18 mouse cellular contexts compared by ENCODE assay signal in the genomic region with DNA sequence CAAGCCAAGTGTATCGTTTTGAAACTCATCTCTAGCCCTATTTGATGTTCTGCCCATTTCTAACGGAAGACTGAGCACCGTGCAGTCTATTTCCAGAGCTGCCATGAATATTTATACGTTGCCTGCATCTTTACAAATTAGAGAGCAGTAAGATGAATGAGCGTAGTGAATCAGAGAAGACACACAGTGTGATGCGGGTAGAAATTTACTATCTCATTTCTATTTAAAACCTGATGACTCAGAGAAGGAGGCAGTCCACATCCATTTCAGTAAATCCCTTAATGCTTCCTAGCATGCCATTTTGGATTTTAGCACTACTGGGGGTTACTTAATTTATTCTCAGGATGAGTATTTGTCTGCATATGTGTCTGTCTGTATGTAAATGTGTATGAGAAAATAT.
DNase-seq lines count a peak whose midpoint lies in the region; ATAC-seq and TF ChIP-seq lines count a peak whose summit lies in the region.
"Had no signal": no experiment of that assay in that cellular context is flagged by ENCODE, and none has a peak within 500 bp of the region (broad histone marks: within the 10 kb centered on the region; RNA-seq: fewer than 3 reads in every experiment).

No protein-coding gene starts in this region.

- no peak overlapping the region for H3K4me2 ChIP-seq in midbrain, embryonic 14.5 days (ENCODE audit: low read length)
- no peak overlapping the region for H3K4me2 ChIP-seq in hindbrain, embryonic 12.5 days (replicated peaks)
- no peak overlapping the region for H3K4me2 ChIP-seq in hindbrain, postnatal 0 days (ENCODE audit: low read depth, low read length)
- H3K4me2 ChIP-seq in neural tube, embryonic 14.5 days (ENCODE audit: low read depth, low read length), result no peak overlapping the region
- H3K4me2 ChIP-seq: limb, embryonic 15.5 days; liver, embryonic 15.5 days had no signal

- ATAC-seq in midbrain, embryonic 14.5 days (ENCODE audit: low FRiP score, low TSS enrichment), result peak; percentile 27; the same call in 1 of the 2 replicates
- peak; percentile 42 for ATAC-seq in hindbrain, embryonic 12.5 days (ENCODE audit: low FRiP score)
- no peak for ATAC-seq in hindbrain, postnatal 0 days
- ATAC-seq in neural tube, embryonic 14.5 days (ENCODE audit: low read depth), result peak; percentile 83
- no peak for ATAC-seq in erythroblast, adult 5-6 weeks (replicated peaks; ENCODE audit: low FRiP score, poor library complexity, severe bottlenecking)

- no peaks in the 10 kb centered on the region for H3K4me1 ChIP-seq in midbrain, embryonic 14.5 days (ENCODE audit: control insufficient read depth, insufficient read depth, low read length)
- H3K4me1 ChIP-seq in midbrain, embryonic 10.5 days, result no peaks in the 10 kb centered on the region
- no peaks in the 10 kb centered on the region for H3K4me1 ChIP-seq in hindbrain, embryonic 12.5 days
- H3K4me1 ChIP-seq in hindbrain, postnatal 0 days (ENCODE audit: insufficient read depth, low read length), result no peaks in the 10 kb centered on the region
- peaks cover 4% of the 10 kb centered on the region; the same call in 1 of the 2 replicates for H3K4me1 ChIP-seq in neural tube, embryonic 14.5 days (ENCODE audit: control insufficient read depth, insufficient read depth, low read length)
- H3K4me1 ChIP-seq: limb, embryonic 15.5 days; liver, embryonic 15.5 days had no signal

- peak; percentile 10 for DNase-seq in midbrain, embryonic 14.5 days
- DNase-seq in midbrain, embryonic 10.5 days (ENCODE audit: low spot score), result no peak
- DNase-seq in hindbrain, postnatal 0 days (ENCODE audit: low spot score), result peak; percentile 6
- DNase-seq in heart, adult 11 months, result no peak
- DNase-seq in kidney, postnatal 36 days, result no peak
- DNase-seq: adrenal gland, postnatal 10 days; cerebellum, adult 11-12 months; cerebellum, postnatal 14 days; gastrocnemius, postnatal 14 days; heart, adult 2 months; kidney, adult 11 months; spleen, adult 18-20 months; thymus, postnatal 36 days had no signal

- H3K27ac ChIP-seq in midbrain, embryonic 14.5 days (replicated peaks; ENCODE audit: low read depth, low read length), result no peak overlapping the region
- H3K27ac ChIP-seq in midbrain, embryonic 10.5 days (replicated peaks), result no peak overlapping the region
- H3K27ac ChIP-seq in hindbrain, embryonic 12.5 days, result no peak overlapping the region
- H3K27ac ChIP-seq in hindbrain, postnatal 0 days, result no peak overlapping the region
- H3K27ac ChIP-seq in neural tube, embryonic 14.5 days (ENCODE audit: low read depth, low read length), result no peak overlapping the region
- H3K27ac ChIP-seq: heart, adult 2 months; limb, embryonic 15.5 days; liver, embryonic 15.5 days had no signal

- H3K9ac ChIP-seq in midbrain, embryonic 14.5 days (replicated peaks; ENCODE audit: low read length), result no peak overlapping the region
- H3K9ac ChIP-seq in hindbrain, embryonic 12.5 days, result no peak overlapping the region
- H3K9ac ChIP-seq in hindbrain, postnatal 0 days (replicated peaks; ENCODE audit: low read length), result no peak overlapping the region
- no peak overlapping the region for H3K9ac ChIP-seq in neural tube, embryonic 14.5 days (replicated peaks; ENCODE audit: low read depth, low read length)
- H3K9ac ChIP-seq: limb, embryonic 15.5 days; liver, embryonic 15.5 days had no signal

- WGBS in midbrain, embryonic 14.5 days, result 65% methylated on average over 6 of the region's 6 CpGs
- WGBS in midbrain, embryonic 10.5 days, result 89% methylated on average over 6 of the region's 6 CpGs
- 64% methylated on average over 6 of the region's 6 CpGs for WGBS in hindbrain, embryonic 12.5 days
- 47% methylated on average over 6 of the region's 6 CpGs for WGBS in hindbrain, postnatal 0 days
- 30% methylated on average over 6 of the region's 6 CpGs for WGBS in neural tube, embryonic 14.5 days

- H3K36me3 ChIP-seq in midbrain, embryonic 14.5 days (ENCODE audit: control insufficient read depth, insufficient read depth, low read length), result no peaks in the 10 kb centered on the region
- no peaks in the 10 kb centered on the region for H3K36me3 ChIP-seq in midbrain, embryonic 10.5 days
- H3K36me3 ChIP-seq in hindbrain, embryonic 12.5 days, result no peaks in the 10 kb centered on the region
- no peaks in the 10 kb centered on the region for H3K36me3 ChIP-seq in hindbrain, postnatal 0 days (ENCODE audit: insufficient read depth, low read length)
- no peaks in the 10 kb centered on the region for H3K36me3 ChIP-seq in neural tube, embryonic 14.5 days (ENCODE audit: control insufficient read depth, insufficient read depth, low read length)
- H3K36me3 ChIP-seq: limb, embryonic 15.5 days; liver, embryonic 15.5 days had no signal

- no peaks in the 10 kb centered on the region for H3K9me3 ChIP-seq in midbrain, embryonic 14.5 days (ENCODE audit: control insufficient read depth, low read length)
- no peaks in the 10 kb centered on the region for H3K9me3 ChIP-seq in midbrain, embryonic 10.5 days (replicated peaks)
- no peaks in the 10 kb centered on the region for H3K9me3 ChIP-seq in hindbrain, embryonic 12.5 days (replicated peaks)
- H3K9me3 ChIP-seq in hindbrain, postnatal 0 days (ENCODE audit: low read length), result no peaks in the 10 kb centered on the region
- no peaks in the 10 kb centered on the region for H3K9me3 ChIP-seq in neural tube, embryonic 14.5 days (ENCODE audit: control insufficient read depth, low read length)
- H3K9me3 ChIP-seq: limb, embryonic 15.5 days; liver, embryonic 15.5 days had no signal

- H3K27me3 ChIP-seq in midbrain, embryonic 14.5 days (ENCODE audit: control insufficient read depth, insufficient read depth, low read length), result no peaks in the 10 kb centered on the region
- H3K27me3 ChIP-seq in midbrain, embryonic 10.5 days (ENCODE audit: low read depth, poor library complexity, severe bottlenecking), result no peaks in the 10 kb centered on the region
- H3K27me3 ChIP-seq in hindbrain, embryonic 12.5 days, result no peaks in the 10 kb centered on the region
- no peaks in the 10 kb centered on the region for H3K27me3 ChIP-seq in hindbrain, postnatal 0 days (ENCODE audit: insufficient read depth, low read length)
- H3K27me3 ChIP-seq in neural tube, embryonic 14.5 days (ENCODE audit: control insufficient read depth, insufficient read depth, low read length), result no peaks in the 10 kb centered on the region
- H3K27me3 ChIP-seq: limb, embryonic 15.5 days; liver, embryonic 15.5 days had no signal

- H3K4me3 ChIP-seq in midbrain, embryonic 14.5 days (replicated peaks; ENCODE audit: low read depth, low read length), result no peak overlapping the region
- no peak overlapping the region for H3K4me3 ChIP-seq in midbrain, embryonic 10.5 days
- H3K4me3 ChIP-seq in hindbrain, embryonic 12.5 days, result no peak overlapping the region
- no peak overlapping the region for H3K4me3 ChIP-seq in hindbrain, postnatal 0 days (ENCODE audit: low read length)
- no peak overlapping the region for H3K4me3 ChIP-seq in neural tube, embryonic 14.5 days (ENCODE audit: low read depth, low read length)
- H3K4me3 ChIP-seq: heart, adult 2 months; limb, embryonic 15.5 days; liver, embryonic 15.5 days had no signal

- no peak for TF ChIP-seq CTCF in hindbrain, postnatal 0 days (IDR thresholded peaks at IDR 0.05; ENCODE audit: low read depth)

Comparison
In these comparisons a context has a peak if more than half of its experiments do, and no peak if none do; other contexts are left out.
1. ATAC-seq: peak in midbrain, embryonic 14.5 days (single experiment), hindbrain, embryonic 12.5 days (single experiment) and neural tube, embryonic 14.5 days (single experiment); none in hindbrain, postnatal 0 days (single experiment) and erythroblast, adult 5-6 weeks (single experiment).
2. DNase-seq: peak in midbrain, embryonic 14.5 days (single experiment) and hindbrain, postnatal 0 days (single experiment); none in midbrain, embryonic 10.5 days (single experiment), heart, adult 11 months (single experiment) and kidney, postnatal 36 days (0 of 2).